Mouse (Mus musculus): ENCODE data around the gene Iqcf3.

DNA sequence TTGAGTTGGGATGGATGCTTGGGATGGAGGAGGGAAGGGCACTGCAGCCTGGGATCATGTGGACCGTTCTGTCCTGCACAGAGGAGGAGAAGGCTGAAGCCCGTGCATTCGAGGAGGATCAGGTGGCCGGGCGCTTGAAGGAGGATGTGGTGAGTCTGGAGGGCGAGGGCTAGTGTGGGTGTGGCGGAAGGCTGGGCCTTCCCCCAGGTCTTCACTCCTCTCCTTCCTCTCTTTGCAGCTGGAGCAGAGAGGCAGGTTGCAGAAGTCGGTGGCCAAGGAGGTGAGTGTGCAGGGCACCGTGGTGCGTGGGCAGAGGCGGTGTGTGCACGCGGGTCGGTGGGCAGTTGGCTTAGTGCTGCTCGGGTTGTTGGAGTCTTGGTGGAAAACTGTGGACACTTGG, 80.4 kb downstream of the Iqcf3 start:
- no peak for TF ChIP-seq CTCF (IDR thresholded peaks at IDR 0.05; ENCODE audit: borderline replicate concordance, extremely low read depth, insufficient read depth, insufficient read length)
- no peak for TF ChIP-seq POLR2A (IDR thresholded peaks at IDR 0.05; ENCODE audit: borderline replicate concordance, extremely low read depth, insufficient read depth, insufficient read length, poor library complexity, severe bottlenecking)
